17 mouse cellular contexts compared by ENCODE assay signal in the genomic region with DNA sequence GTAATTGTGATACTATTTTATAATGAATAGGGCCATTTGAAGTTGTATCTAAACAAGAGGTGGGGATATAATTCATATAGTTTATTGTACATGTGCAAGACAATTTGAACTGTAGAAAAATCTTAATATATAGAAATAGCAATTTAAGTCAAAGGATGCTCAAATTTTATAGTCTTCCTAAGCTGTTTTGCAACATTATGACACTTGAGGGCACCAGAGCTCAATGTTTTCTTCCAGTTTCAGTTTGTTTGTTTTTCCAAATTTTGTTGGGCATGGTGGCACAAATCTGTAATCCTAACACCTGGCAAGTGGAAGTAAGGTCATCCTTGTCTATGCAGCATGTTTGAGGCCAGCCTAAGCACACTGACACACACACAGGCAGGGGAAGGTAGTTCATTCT.
DNase-seq lines count a peak whose midpoint lies in the region; ATAC-seq and TF ChIP-seq lines count a peak whose summit lies in the region.
"Had no signal": no experiment of that assay in that cellular context is flagged by ENCODE, and none has a peak within 500 bp of the region (broad histone marks: within the 10 kb centered on the region; RNA-seq: fewer than 3 reads in every experiment).

No protein-coding gene starts in this region.

- no peak overlapping the region for H3K4me2 ChIP-seq in kidney, postnatal 0 days (ENCODE audit: low read length)
- H3K4me2 ChIP-seq in midbrain, embryonic 14.5 days (ENCODE audit: low read length) = no peak overlapping the region
- no peak overlapping the region for H3K4me2 ChIP-seq in stomach, postnatal 0 days (replicated peaks; ENCODE audit: low read depth)
- H3K4me2 ChIP-seq: embryonic facial prominence, embryonic 12.5 days; heart, embryonic 12.5 days; kidney, embryonic 15.5 days; limb, embryonic 13.5 days had no signal

- DNase-seq in kidney, postnatal 0 days (ENCODE audit: low spot score) = no peak
- no peak for DNase-seq in kidney, adult 11 months
- peak; percentile 23 for DNase-seq in midbrain, embryonic 14.5 days
- no peak for DNase-seq in midbrain, embryonic 10.5 days (ENCODE audit: low spot score)
- peak; percentile 22 for DNase-seq in brain, adult 2 months (ENCODE audit: low read depth, low spot score)
- no peak for DNase-seq in stomach, postnatal 0 days (ENCODE audit: low spot score)
- no peak for DNase-seq in thymus, postnatal 25 days
- DNase-seq: adrenal gland, postnatal 10 days; cerebellum, adult 8-10 months; lung, adult 18-20 months; right cerebral cortex, postnatal 25 days; thymus, postnatal 4 days had no signal

- H3K4me1 ChIP-seq in kidney, postnatal 0 days (replicated peaks; ENCODE audit: insufficient read depth, low read length) = no peaks in the 10 kb centered on the region
- H3K4me1 ChIP-seq in midbrain, embryonic 14.5 days (ENCODE audit: control insufficient read depth, insufficient read depth, low read length) = no peaks in the 10 kb centered on the region
- H3K4me1 ChIP-seq in midbrain, embryonic 10.5 days = no peaks in the 10 kb centered on the region
- H3K4me1 ChIP-seq in stomach, postnatal 0 days (replicated peaks; ENCODE audit: control insufficient read depth, insufficient read depth) = no peaks in the 10 kb centered on the region
- H3K4me1 ChIP-seq: embryonic facial prominence, embryonic 12.5 days; heart, embryonic 12.5 days; kidney, embryonic 15.5 days; limb, embryonic 13.5 days had no signal

- TF ChIP-seq EP300 in stomach, postnatal 0 days (optimal IDR thresholded peaks at IDR 0.05) = no peak

- H3K36me3 ChIP-seq in kidney, postnatal 0 days (ENCODE audit: insufficient read depth, low read length) = peaks cover 7% of the 10 kb centered on the region; the same call in 1 of the 2 replicates
- peaks cover 12% of the 10 kb centered on the region for H3K36me3 ChIP-seq in midbrain, embryonic 14.5 days (ENCODE audit: control insufficient read depth, insufficient read depth, low read length)
- peaks cover 22% of the 10 kb centered on the region for H3K36me3 ChIP-seq in midbrain, embryonic 10.5 days
- H3K36me3 ChIP-seq in stomach, postnatal 0 days (ENCODE audit: control insufficient read depth, insufficient read depth, low read length) = peaks cover 3% of the 10 kb centered on the region; the same call in 1 of the 2 replicates

- H3K4me3 ChIP-seq in kidney, postnatal 0 days (replicated peaks; ENCODE audit: low read depth, low read length) = no peak overlapping the region
- no peak overlapping the region for H3K4me3 ChIP-seq in midbrain, embryonic 14.5 days (replicated peaks; ENCODE audit: low read depth, low read length)
- no peak overlapping the region for H3K4me3 ChIP-seq in midbrain, embryonic 10.5 days
- no peak overlapping the region for H3K4me3 ChIP-seq in stomach, postnatal 0 days (ENCODE audit: low read depth, low read length)
- H3K4me3 ChIP-seq: embryonic facial prominence, embryonic 12.5 days; heart, embryonic 12.5 days; kidney, embryonic 15.5 days; limb, embryonic 13.5 days had no signal

- H3K27me3 ChIP-seq in kidney, postnatal 0 days (ENCODE audit: insufficient read depth, low read length) = no peaks in the 10 kb centered on the region
- H3K27me3 ChIP-seq in midbrain, embryonic 14.5 days (ENCODE audit: control insufficient read depth, insufficient read depth, low read length) = no peaks in the 10 kb centered on the region
- no peaks in the 10 kb centered on the region for H3K27me3 ChIP-seq in midbrain, embryonic 10.5 days (ENCODE audit: low read depth, poor library complexity, severe bottlenecking)
- no peaks in the 10 kb centered on the region for H3K27me3 ChIP-seq in stomach, postnatal 0 days (ENCODE audit: control insufficient read depth, insufficient read depth, low read length)
- H3K27me3 ChIP-seq: embryonic facial prominence, embryonic 12.5 days; heart, embryonic 12.5 days; kidney, embryonic 15.5 days; limb, embryonic 13.5 days had no signal

- no peak overlapping the region for H3K9ac ChIP-seq in kidney, postnatal 0 days (ENCODE audit: low read depth, low read length)
- H3K9ac ChIP-seq in midbrain, embryonic 14.5 days (replicated peaks; ENCODE audit: low read length) = no peak overlapping the region
- H3K9ac ChIP-seq in stomach, postnatal 0 days (ENCODE audit: low read length) = no peak overlapping the region
- H3K9ac ChIP-seq: embryonic facial prominence, embryonic 12.5 days; heart, embryonic 12.5 days; kidney, embryonic 15.5 days; limb, embryonic 13.5 days had no signal

- peak; percentile 46 for TF ChIP-seq CTCF in kidney, postnatal 0 days (IDR thresholded peaks at IDR 0.05; ENCODE audit: low read depth)
- TF ChIP-seq CTCF in stomach, postnatal 0 days (IDR thresholded peaks at IDR 0.05; ENCODE audit: low read depth) = peak; percentile 49

- H3K9me3 ChIP-seq in kidney, postnatal 0 days (replicated peaks; ENCODE audit: low read length) = no peaks in the 10 kb centered on the region
- no peaks in the 10 kb centered on the region for H3K9me3 ChIP-seq in midbrain, embryonic 14.5 days (ENCODE audit: control insufficient read depth, low read length)
- no peaks in the 10 kb centered on the region for H3K9me3 ChIP-seq in midbrain, embryonic 10.5 days (replicated peaks)
- no peaks in the 10 kb centered on the region for H3K9me3 ChIP-seq in stomach, postnatal 0 days (ENCODE audit: control insufficient read depth, low read length)
- H3K9me3 ChIP-seq: embryonic facial prominence, embryonic 12.5 days; heart, embryonic 12.5 days; kidney, embryonic 15.5 days; limb, embryonic 13.5 days had no signal

- no peak for ATAC-seq in kidney, postnatal 0 days (replicated peaks; ENCODE audit: low FRiP score, low read depth)
- no peak for ATAC-seq in midbrain, embryonic 14.5 days (ENCODE audit: low FRiP score, low TSS enrichment)
- no peak for ATAC-seq in stomach, postnatal 0 days (ENCODE audit: low FRiP score, low TSS enrichment)
- ATAC-seq: hindbrain, embryonic 16.5 days had no signal

- no peak overlapping the region for H3K27ac ChIP-seq in kidney, postnatal 0 days
- H3K27ac ChIP-seq in midbrain, embryonic 14.5 days (replicated peaks; ENCODE audit: low read depth, low read length) = no peak overlapping the region
- H3K27ac ChIP-seq in midbrain, embryonic 10.5 days (replicated peaks) = no peak overlapping the region
- H3K27ac ChIP-seq in stomach, postnatal 0 days (replicated peaks) = no peak overlapping the region
- H3K27ac ChIP-seq: embryonic facial prominence, embryonic 12.5 days; kidney, embryonic 15.5 days; limb, embryonic 13.5 days had no signal

Comparison
In these comparisons a context has a peak if more than half of its experiments do, and no peak if none do; other contexts are left out.
1. DNase-seq: peak in midbrain, embryonic 14.5 days (single experiment) and brain, adult 2 months (single experiment); none in kidney, postnatal 0 days (single experiment), kidney, adult 11 months (single experiment), midbrain, embryonic 10.5 days (single experiment), stomach, postnatal 0 days (single experiment) and thymus, postnatal 25 days (single experiment).